Mouse (Mus musculus): Measurements from ENCODE around the gene Cd2ap. TPM values are rescaled to one million over a fixed set of nuclear protein-coding genes. Genes with fewer than 3 reads are reported as not detected.

Cd2ap gene
- polyA plus RNA-seq, 1 experiment: 158 TPM

- H3K9me3 ChIP-seq (replicated peaks; ENCODE audit: control insufficient read depth, insufficient read depth, low read length, poor library complexity, severe bottlenecking): no peaks in the 10 kb centered on the region
- no peak overlapping the region for H3K27ac ChIP-seq (ENCODE audit: insufficient read depth, low read length)
- no peaks in the 10 kb centered on the region for H3K36me3 ChIP-seq (ENCODE audit: control insufficient read depth, insufficient read depth, low read length, poor library complexity, severe bottlenecking)
- TF ChIP-seq CTCF (IDR thresholded peaks at IDR 0.05; ENCODE audit: low read depth, low read length) (no peak), POLR2A (IDR thresholded peaks at IDR 0.05; ENCODE audit: insufficient read depth, low read length) (no peak), EP300 (IDR thresholded peaks at IDR 0.05; ENCODE audit: insufficient read depth, low read depth, low read length) (no peak)
- no peaks in the 10 kb centered on the region for H3K27me3 ChIP-seq (ENCODE audit: control insufficient read depth, insufficient read depth, low read length, poor library complexity, severe bottlenecking)
- no peak overlapping the region for H3K9ac ChIP-seq (ENCODE audit: low read depth, poor library complexity, severe bottlenecking)
- H3K4me3 ChIP-seq (ENCODE audit: low read depth, low read length): no peak overlapping the region
- H3K4me1 ChIP-seq (ENCODE audit: control insufficient read depth, insufficient read depth, low read length): no peaks in the 10 kb centered on the region
Observed at GRCm38 (mm10) chr17:42745657-42746420, 130.6 kb downstream of the Cd2ap start.

Other genes starting within 250 kb of the Cd2ap start
- 0.36 and 0.37 TPM in 2 replicates for gene Adgrf4, start 184.4 kb downstream of the Cd2ap start, polyA plus RNA-seq (2011; ENCODE audit: insufficient read depth, insufficient read length, low read depth, missing spikeins)
- 0.61 TPM in 1 of 2 replicates, not detected in the other for gene Adgrf2, start 134.5 kb downstream of the Cd2ap start, polyA plus RNA-seq (2011; ENCODE audit: insufficient read depth, insufficient read length, low read depth, missing spikeins)
- gene Tnfrsf21, start 139.9 kb upstream of the Cd2ap start, polyA plus RNA-seq (2011; ENCODE audit: insufficient read depth, insufficient read length, low read depth, missing spikeins): 11.9 and 13.1 TPM in 2 replicates

All from ES-Bruce4 (cell line).